Mouse (Mus musculus) macrophage (primary cell): Measurements from ENCODE around the gene Ncln. TPM values are rescaled to one million over a fixed set of nuclear protein-coding genes. Genes with fewer than 3 reads are reported as not detected.
"Not testable (repeated sequence)": the region's sequence is repeated elsewhere in the genome, so short reads cannot be mapped to it uniquely, and the experiment has no call there.

Source experiments
- H3K27ac ChIP-seq: fragments of 350-480 bp; formaldehyde crosslinking; 2 replicates; pipeline ENCODE4 v1.9.0; 2021
- H3K36me3 ChIP-seq: fragments of 350-480 bp; formaldehyde crosslinking; 2 replicates; pipeline ENCODE4 v1.9.0; 2021; ENCODE audit errors: inconsistent target
- H3K4me3 ChIP-seq: fragments of 350-480 bp; formaldehyde crosslinking; 2 replicates; pipeline ENCODE4 v1.9.0; 2021; ENCODE audit errors: inconsistent target
- H3K79me2 ChIP-seq: fragments of 350-480 bp; formaldehyde crosslinking; 2 replicates; pipeline ENCODE4 v1.9.0; 2021; ENCODE audit errors: inconsistent target
- WGBS: methylation state at CpG from one replicate; pipeline ENCODE4 v1.1.7; 2026; ENCODE audit warnings: inconsistent platforms; ENCODE audit not compliant: missing documents; 5-methylcytosine and 5-hydroxymethylcytosine counted together
- polyA plus RNA-seq: library from polyadenylated mRNA; stranded (reverse); fragments of 250-400 nt; gene quantifications from 3 replicates; pipeline ENCODE4 v1.2.4, GENCODE M21; 2018; ENCODE audit warnings: inconsistent platforms

Ncln gene
- polyA plus RNA-seq, 1 experiment from 2014 or later = 77.1 TPM

- Histone ChIP-seq H3K36me3 (no peaks in the 10 kb centered on the region), H3K79me2 (no peaks in the 10 kb centered on the region), H3K27ac (no peak within 1 kb of the TSS), H3K4me3 (no peak within 1 kb of the TSS)
- 85% methylated on average over 23 of the region's 28 CpGs for WGBS
Observed at GRCm38 (mm10) chr10:81455181-81455895, 40.9 kb downstream of the Ncln start, which contains the start of gene Nfic. Gene Nfic (minus strand): TSS chr10:81455635.

- 56% methylated on average over 2 of the region's 2 CpGs for WGBS
- Histone ChIP-seq H3K27ac (no peak overlapping the region), H3K79me2 (no peaks in the 10 kb centered on the region), H3K4me3 (no peak overlapping the region), H3K36me3 (no peaks in the 10 kb centered on the region)
Observed at GRCm38 (mm10) chr10:81454106-81454505, 42.1 kb downstream of the Ncln start.

- Histone ChIP-seq H3K36me3 (no peaks in the 10 kb centered on the region), H3K79me2 (no peaks in the 10 kb centered on the region), H3K4me3 (no peak overlapping the region), H3K27ac (no peak overlapping the region)
- WGBS = 16% methylated on average over 14 of the region's 14 CpGs
Observed at GRCm38 (mm10) chr10:81452947-81453288, 43.3 kb downstream of the Ncln start.

- no peak overlapping the region for H3K27ac ChIP-seq
- 9% methylated on average over 36 of the region's 36 CpGs for WGBS
- H3K36me3 ChIP-seq = no peaks in the 10 kb centered on the region
- H3K4me3 ChIP-seq = no peak overlapping the region
- no peaks in the 10 kb centered on the region for H3K79me2 ChIP-seq
Observed at GRCm38 (mm10) chr10:81452237-81452946, 43.8 kb downstream of the Ncln start.

- WGBS = 39% methylated on average over 6 of the region's 6 CpGs
Observed at GRCm38 (mm10) chr10:81451365-81451745, 44.8 kb downstream of the Ncln start.

GRCm38 (mm10) chr10:81450641-81451364, 45.4 kb downstream of the Ncln start:
- Histone ChIP-seq H3K27ac (no peak overlapping the region), H3K4me3 (no peak overlapping the region), H3K36me3 (no peaks in the 10 kb centered on the region), H3K79me2 (no peaks in the 10 kb centered on the region)
- WGBS = 59% methylated on average over 9 of the region's 9 CpGs

More at GRCm38 (mm10) chr10:81451365-81451745, 44.8 kb downstream of the Ncln start:
- Histone ChIP-seq H3K36me3 (no peaks in the 10 kb centered on the region), H3K4me3 (no peak overlapping the region), H3K79me2 (no peaks in the 10 kb centered on the region), H3K27ac (no peak overlapping the region)

GRCm38 (mm10) chr10:81450140-81450539, 46.1 kb downstream of the Ncln start:
- Histone ChIP-seq H3K79me2 (no peaks in the 10 kb centered on the region), H3K4me3 (no peak overlapping the region)
- 6% methylated on average over 7 of the region's 7 CpGs for WGBS

GRCm38 (mm10) chr10:81445516-81445915, 50.7 kb downstream of the Ncln start:
- H3K27ac ChIP-seq, H3K36me3 ChIP-seq, H3K79me2 ChIP-seq, H3K4me3 ChIP-seq: not testable (repeated sequence)
- WGBS = 50% methylated on average over 2 of the region's 2 CpGs

More at GRCm38 (mm10) chr10:81450140-81450539, 46.1 kb downstream of the Ncln start:
- no peaks in the 10 kb centered on the region for H3K36me3 ChIP-seq
- no peak overlapping the region for H3K27ac ChIP-seq

GRCm38 (mm10) chr10:81441019-81441418, 55.2 kb downstream of the Ncln start:
- no peak overlapping the region for H3K4me3 ChIP-seq
- no peaks in the 10 kb centered on the region for H3K36me3 ChIP-seq
- H3K79me2 ChIP-seq = no peaks in the 10 kb centered on the region
- no peak overlapping the region for H3K27ac ChIP-seq

Other genes starting within 250 kb of the Ncln start
- gene Matk, start 243.5 kb downstream of the Ncln start, polyA plus RNA-seq = 5.3 to 5.7 TPM (median 5.5 TPM) in 3 replicates
- 39.4 to 78.9 TPM (median 55.8 TPM) in 3 replicates for gene Mrpl54, start 229.5 kb downstream of the Ncln start, polyA plus RNA-seq
- gene Apba3, start 229.4 kb downstream of the Ncln start, polyA plus RNA-seq = 9.8 to 31.4 TPM (median 19.8 TPM) in 3 replicates
- 1.7 to 4.2 TPM (median 3.3 TPM) in 3 replicates for gene Tjp3, start 204.8 kb downstream of the Ncln start, polyA plus RNA-seq
- gene Pip5k1c, start 203.4 kb downstream of the Ncln start, polyA plus RNA-seq = 63.2 to 85.8 TPM (median 77.1 TPM) in 3 replicates
- 14.4 to 21.3 TPM (median 15.1 TPM) in 3 replicates for gene Cactin, start 175.3 kb downstream of the Ncln start, polyA plus RNA-seq
- gene Tbxa2r, start 167.7 kb downstream of the Ncln start, polyA plus RNA-seq = not detected in 3 replicates
- 0.07 TPM in 1 of 3 replicates, not detected in the others for gene Gipc3, start 153.1 kb downstream of the Ncln start, polyA plus RNA-seq
- 33.1 to 54.6 TPM (median 42.5 TPM) in 3 replicates for gene Hmg20b, start 145.9 kb downstream of the Ncln start, polyA plus RNA-seq
- 129 to 266 TPM (median 167 TPM) in 3 replicates for gene Mfsd12, start 138.9 kb downstream of the Ncln start, polyA plus RNA-seq
- gene 4930404N11Rik, start 130.6 kb downstream of the Ncln start, polyA plus RNA-seq = 1.5 to 9.8 TPM (median 2.5 TPM) in 3 replicates
- gene Fzr1, start 117.9 kb downstream of the Ncln start, polyA plus RNA-seq = 12.9 to 17.0 TPM (median 15.3 TPM) in 3 replicates
- 21.0 to 48.1 TPM (median 32.0 TPM) in 3 replicates for gene Dohh, start 112.0 kb downstream of the Ncln start, polyA plus RNA-seq
- gene Gm48551, start 111.9 kb downstream of the Ncln start, polyA plus RNA-seq = 0.07 to 1.0 TPM (median 0.46 TPM) in 3 replicates
- gene Gm48552, start 107.4 kb downstream of the Ncln start, polyA plus RNA-seq = 0.57 TPM in 1 of 3 replicates, not detected in the others
- gene Smim24, start 103.3 kb downstream of the Ncln start, polyA plus RNA-seq = 9.6 to 21.8 TPM (median 14.6 TPM) in 3 replicates
- gene Nfic, start 40.8 kb downstream of the Ncln start, polyA plus RNA-seq = 33.6 to 60.6 TPM (median 57.7 TPM) in 3 replicates
- gene Celf5, start 13.7 kb downstream of the Ncln start, polyA plus RNA-seq = 0.04 TPM in 1 of 3 replicates, not detected in the others
- 0.14 to 0.26 TPM (median 0.14 TPM) in 3 replicates for gene S1pr4, start 3.7 kb upstream of the Ncln start, polyA plus RNA-seq
- gene Gna15, start 27.8 kb upstream of the Ncln start, polyA plus RNA-seq = 4.6 to 16.6 TPM (median 10.2 TPM) in 3 replicates
- 3.5 to 6.3 TPM (median 6.2 TPM) in 3 replicates for gene Gna11, start 48.8 kb upstream of the Ncln start, polyA plus RNA-seq
- gene Aes, start 63.1 kb upstream of the Ncln start, polyA plus RNA-seq = 301 to 334 TPM (median 303 TPM) in 3 replicates
- gene Tle2, start 78.2 kb upstream of the Ncln start, polyA plus RNA-seq = 1.3 to 3.9 TPM (median 3.6 TPM) in 3 replicates
- gene Tle6, start 104.7 kb upstream of the Ncln start, polyA plus RNA-seq = 9.8 to 17.4 TPM (median 16.7 TPM) in 3 replicates
- 0.30 to 0.55 TPM (median 0.40 TPM) in 3 replicates for gene BC025920, start 109.9 kb upstream of the Ncln start, polyA plus RNA-seq
- gene Sirt6, start 131.4 kb upstream of the Ncln start, polyA plus RNA-seq = 7.3 to 9.1 TPM (median 8.1 TPM) in 3 replicates
- gene Ankrd24, start 132.1 kb upstream of the Ncln start, polyA plus RNA-seq = 10.3 to 12.0 TPM (median 11.5 TPM) in 3 replicates
- 2.2 to 2.9 TPM (median 2.6 TPM) in 3 replicates for gene Gm10778, start 152.7 kb upstream of the Ncln start, polyA plus RNA-seq
- 3.1 to 4.4 TPM (median 3.4 TPM) in 3 replicates for gene Zfp433, start 208.4 kb upstream of the Ncln start, polyA plus RNA-seq